Mouse (Mus musculus) forebrain, postnatal 0 days (tissue): ENCODE measurements at regions not wholly inside any gene's neighbourhood (a gene's known extent, or its start where the extent isn't known, plus 50 kb on each side); places are given as distances from the start of the nearest gene placed in this dataset.
"Not testable (repeated sequence)": the region's sequence is repeated elsewhere in the genome, so short reads cannot be mapped to it uniquely, and the experiment has no call there.

ENCODE experiments used
- ATAC-seq: fragments of 200-750 bp; cut with Nextera tagmentation; 2 replicates; pipeline ENCODE4 v1.8.0; 2017; ENCODE audit warnings: mild to moderate bottlenecking, moderate library complexity
- DNase-seq: peaks from one replicate; pipeline ENCODE4 v3.0.0-alpha.2; 2015
- H3K27ac ChIP-seq: fragments of 300-500 bp; sonication (generic); 2 replicates; pipeline ENCODE4 v1.5.1; 2014; ENCODE audit warnings: low read depth, mild to moderate bottlenecking, antibody characterized with exemption, low read length, moderate library complexity, mixed read lengths
- H3K27me3 ChIP-seq: fragments of 300-500 bp; sonication (generic); 2 replicates; pipeline ENCODE4 v1.6.1; 2014; ENCODE audit warnings: mild to moderate bottlenecking, low read length, mixed read lengths; ENCODE audit not compliant: insufficient read depth
- H3K36me3 ChIP-seq: fragments of 300-500 bp; sonication (generic); 2 replicates; pipeline ENCODE4 v1.6.1; 2014; ENCODE audit warnings: mild to moderate bottlenecking, moderate library complexity; ENCODE audit not compliant: insufficient read depth
- H3K4me1 ChIP-seq: fragments of 300-500 bp; sonication (generic); 2 replicates; pipeline ENCODE4 v1.6.1; 2014; ENCODE audit warnings: antibody characterized with exemption; ENCODE audit not compliant: insufficient read depth
- H3K4me2 ChIP-seq: fragments of 300-500 bp; sonication (generic); 2 replicates; pipeline ENCODE4 v1.6.1; 2014; ENCODE audit warnings: low read depth, mild to moderate bottlenecking, moderate library complexity
- H3K4me3 ChIP-seq: fragments of 300-500 bp; sonication (generic); 2 replicates; pipeline ENCODE4 v1.5.1; 2014; ENCODE audit warnings: low read depth, low read length, mixed read lengths
- H3K9ac ChIP-seq: fragments of 300-500 bp; sonication (generic); 2 replicates; pipeline ENCODE4 v1.6.1; 2014; ENCODE audit warnings: mild to moderate bottlenecking
- H3K9me3 ChIP-seq: fragments of 300-500 bp; sonication (generic); 2 replicates; pipeline ENCODE4 v1.6.1; 2016; ENCODE audit warnings: low read length
- CTCF ChIP-seq: sonication (generic); IDR thresholded peaks from 2 replicates; pipeline ENCODE4 v1.5.1; 2016; ENCODE audit warnings: antibody characterized with exemption, control low read depth, low read depth
- WGBS: fragments of 180-500 bp; shearing (Covaris S2); extraction: QIAGEN DNeasy Blood & Tissue Kit; methylation state at CpG from one replicate; pipeline ENCODE4 v1.1.7; 2014; 5-methylcytosine and 5-hydroxymethylcytosine counted together

DNA sequence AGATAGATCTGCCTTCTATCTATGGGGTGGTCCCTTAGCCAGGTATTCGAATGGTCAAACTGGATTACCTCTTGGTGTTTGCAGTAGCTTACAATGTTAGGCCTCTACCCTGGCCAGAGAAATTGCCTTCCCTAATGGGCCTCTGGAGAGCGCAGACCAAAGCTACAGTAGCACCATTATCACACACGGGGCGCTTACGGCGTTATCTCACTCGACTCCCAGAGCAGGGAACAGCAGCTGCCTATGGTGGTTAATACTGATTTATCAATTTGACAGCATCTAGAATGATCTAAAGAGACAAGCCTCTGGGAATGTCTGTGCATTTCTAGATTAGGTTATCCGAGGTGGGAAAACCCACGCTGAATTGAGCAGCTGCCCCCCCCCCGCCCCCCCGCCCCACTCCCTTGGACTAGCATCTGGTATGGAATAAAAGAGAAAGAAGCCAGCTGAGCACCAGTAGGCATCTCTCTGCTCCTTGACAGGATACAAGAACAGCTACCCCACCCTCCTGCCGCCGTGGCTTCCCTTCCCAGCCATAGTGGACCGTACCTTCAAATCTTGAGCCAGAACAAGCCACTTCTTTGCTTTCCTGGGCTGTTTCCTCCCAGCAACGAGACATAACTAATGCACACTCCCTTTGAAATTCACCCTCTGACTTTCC is 151.7 kb upstream of the Ajap1 start:
- Histone ChIP-seq H3K9me3 (no peaks in the 10 kb centered on the region), H3K36me3 (no peaks in the 10 kb centered on the region), H3K4me3 (no peak overlapping the region), H3K9ac (no peak overlapping the region), H3K27ac (no peak overlapping the region), H3K27me3 (no peaks in the 10 kb centered on the region), H3K4me2 (no peak overlapping the region), H3K4me1 (peaks cover 9% of the 10 kb centered on the region; the same call in 1 of the 2 replicates)
- TF ChIP-seq CTCF = no peak
- ATAC-seq = no peak
- 44% methylated on average over 14 of the region's 15 CpGs for WGBS
- DNase-seq = no peak

DNA sequence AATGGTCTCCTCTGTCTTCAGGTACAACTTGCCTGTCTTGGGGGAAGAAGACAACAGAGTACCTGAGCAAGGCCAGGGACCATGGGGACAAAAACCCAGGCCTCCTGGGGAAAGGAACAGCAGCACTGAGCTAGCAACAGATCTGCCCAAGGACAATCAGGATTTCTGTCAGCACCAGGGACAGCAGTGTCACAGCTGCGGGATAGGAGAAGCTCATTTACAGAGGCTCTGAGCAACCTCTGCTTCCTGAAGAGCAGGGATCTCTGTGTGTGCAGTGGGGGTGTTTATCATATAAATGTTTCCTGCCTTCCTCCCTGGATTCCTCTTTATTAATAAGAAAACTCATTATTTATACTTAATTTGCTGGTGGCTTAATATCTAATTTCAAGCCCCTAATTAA is 155.4 kb upstream of the Ajap1 start:
- Histone ChIP-seq H3K4me2 (no peak overlapping the region), H3K4me3 (no peak overlapping the region), H3K9ac (no peak overlapping the region), H3K27ac (no peak overlapping the region), H3K4me1 (peaks cover 9% of the 10 kb centered on the region; the same call in 1 of the 2 replicates), H3K36me3 (no peaks in the 10 kb centered on the region), H3K27me3 (no peaks in the 10 kb centered on the region), H3K9me3 (no peaks in the 10 kb centered on the region)
- DNase-seq (no peak), ATAC-seq (no peak)
- no peak for TF ChIP-seq CTCF
- WGBS = 4% methylated on average over 1 of the region's 1 CpGs

DNA sequence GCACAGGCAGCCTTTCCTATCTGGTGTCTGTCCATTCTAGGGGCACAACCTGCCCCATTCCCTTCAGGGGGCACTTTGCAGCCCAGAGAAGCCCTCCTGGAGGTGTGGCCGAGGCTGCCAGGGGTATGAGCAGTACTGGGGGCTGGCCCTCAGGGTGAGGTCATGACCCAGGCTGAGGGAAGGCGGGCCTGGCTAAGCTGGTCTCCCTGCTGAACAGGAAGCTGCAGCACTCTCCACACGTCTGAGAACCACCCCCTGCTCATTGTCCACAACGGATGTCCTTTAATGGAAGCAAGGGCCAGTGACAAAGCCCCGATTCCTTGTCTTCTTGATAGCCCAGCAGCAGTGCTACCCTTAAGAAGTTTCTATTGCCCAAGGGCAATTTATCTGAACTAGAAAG is 169.2 kb upstream of the Ajap1 start:
- no peak overlapping the region for H3K9ac ChIP-seq
- no peak for TF ChIP-seq CTCF
- DNase-seq (no peak), ATAC-seq (no peak)
- H3K27me3 ChIP-seq = no peaks in the 10 kb centered on the region
- no peak overlapping the region for H3K4me3 ChIP-seq
- 10% methylated on average over 5 of the region's 5 CpGs for WGBS
- H3K36me3 ChIP-seq = no peaks in the 10 kb centered on the region
- no peaks in the 10 kb centered on the region for H3K4me1 ChIP-seq
- H3K9me3 ChIP-seq = no peaks in the 10 kb centered on the region
- no peak overlapping the region for H3K27ac ChIP-seq
- no peak overlapping the region for H3K4me2 ChIP-seq

DNA sequence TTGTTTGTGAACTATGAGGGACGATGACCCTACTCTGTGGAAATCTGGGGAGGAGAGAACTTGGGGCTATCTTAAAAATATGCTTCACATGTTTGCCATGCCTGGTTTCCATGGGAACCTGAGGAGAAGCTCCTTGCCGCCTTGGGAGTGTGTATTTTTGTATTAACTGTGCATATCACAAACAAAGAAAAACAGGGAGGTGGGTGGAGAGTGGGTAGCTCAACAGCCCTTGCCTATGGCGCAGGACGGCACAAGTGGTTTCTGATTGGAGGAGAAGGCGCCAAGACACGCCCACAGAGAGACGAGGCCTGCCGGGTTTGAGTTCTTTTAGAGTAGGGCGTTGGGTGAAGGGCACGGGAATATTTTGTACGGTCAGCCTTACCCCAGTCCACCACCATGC is 170.2 kb upstream of the Ajap1 start:
- no peak overlapping the region for H3K9ac ChIP-seq
- WGBS = 78% methylated on average over 11 of the region's 11 CpGs
- H3K9me3 ChIP-seq = no peaks in the 10 kb centered on the region
- H3K4me3 ChIP-seq = no peak overlapping the region
- no peak for TF ChIP-seq CTCF
- H3K27ac ChIP-seq = no peak overlapping the region
- ATAC-seq (peak; percentile 25; the same call in 1 of the 2 replicates), DNase-seq (peak; percentile 34)
- no peak overlapping the region for H3K4me2 ChIP-seq
- no peaks in the 10 kb centered on the region for H3K27me3 ChIP-seq
- no peaks in the 10 kb centered on the region for H3K4me1 ChIP-seq
- no peaks in the 10 kb centered on the region for H3K36me3 ChIP-seq

DNA sequence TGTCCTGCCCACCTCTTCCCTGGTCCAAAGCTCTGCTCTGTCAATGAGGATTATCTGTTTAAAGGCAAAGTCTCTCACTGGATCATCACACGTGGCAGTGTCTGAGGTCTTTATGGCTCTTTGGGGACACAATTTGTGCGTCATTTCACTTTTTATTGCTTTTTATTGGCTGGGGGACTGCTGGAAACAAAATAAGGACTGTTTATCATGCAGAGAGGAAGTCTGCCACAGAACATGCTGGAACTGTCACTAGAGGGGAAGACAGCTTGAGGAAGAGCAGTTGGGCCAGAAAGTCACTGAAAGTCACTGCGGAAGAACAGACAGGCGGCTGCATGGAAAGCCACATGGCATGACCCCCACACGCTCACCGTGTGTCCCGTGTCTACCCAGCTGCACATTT is 180.1 kb upstream of the Ajap1 start:
- no peak overlapping the region for H3K27ac ChIP-seq
- WGBS = 78% methylated on average over 7 of the region's 7 CpGs
- H3K4me2 ChIP-seq = no peak overlapping the region
- no peaks in the 10 kb centered on the region for H3K27me3 ChIP-seq
- no peak for TF ChIP-seq CTCF
- no peaks in the 10 kb centered on the region for H3K36me3 ChIP-seq
- ATAC-seq (no peak), DNase-seq (no peak)
- no peak overlapping the region for H3K9ac ChIP-seq
- no peak overlapping the region for H3K4me3 ChIP-seq
- no peaks in the 10 kb centered on the region for H3K9me3 ChIP-seq
- H3K4me1 ChIP-seq = no peaks in the 10 kb centered on the region

DNA sequence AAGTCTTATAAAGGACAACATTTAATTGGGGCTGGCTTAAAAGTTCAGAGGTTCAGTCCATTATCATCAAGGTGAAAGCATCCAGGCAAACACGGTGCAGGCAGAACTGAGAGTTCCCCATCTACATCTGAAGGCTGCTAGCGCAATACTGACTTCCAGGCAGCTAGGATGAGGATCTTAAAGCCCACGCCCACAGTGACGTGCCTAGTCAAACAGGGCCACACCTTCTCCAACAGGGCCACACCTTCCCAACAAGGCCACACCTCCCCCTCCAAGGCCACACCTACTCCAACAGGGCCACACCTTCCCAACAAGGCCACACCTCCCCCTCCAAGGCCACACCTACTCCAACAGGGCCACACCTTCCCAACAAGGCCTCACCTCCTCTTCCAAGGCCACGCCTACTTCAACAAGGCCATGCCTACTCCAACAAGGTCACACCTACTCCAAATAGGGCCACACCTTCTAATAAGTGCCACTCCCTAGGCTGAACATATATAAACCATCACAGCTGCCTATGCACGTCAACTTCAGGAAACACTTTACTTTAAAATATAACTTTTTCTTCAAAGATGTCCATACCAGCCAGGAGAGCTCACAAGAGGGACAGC is 184.1 kb upstream of the Ajap1 start:
- WGBS = 92% methylated on average over 6 of the region's 6 CpGs
- not testable (repeated sequence) for ATAC-seq

DNA sequence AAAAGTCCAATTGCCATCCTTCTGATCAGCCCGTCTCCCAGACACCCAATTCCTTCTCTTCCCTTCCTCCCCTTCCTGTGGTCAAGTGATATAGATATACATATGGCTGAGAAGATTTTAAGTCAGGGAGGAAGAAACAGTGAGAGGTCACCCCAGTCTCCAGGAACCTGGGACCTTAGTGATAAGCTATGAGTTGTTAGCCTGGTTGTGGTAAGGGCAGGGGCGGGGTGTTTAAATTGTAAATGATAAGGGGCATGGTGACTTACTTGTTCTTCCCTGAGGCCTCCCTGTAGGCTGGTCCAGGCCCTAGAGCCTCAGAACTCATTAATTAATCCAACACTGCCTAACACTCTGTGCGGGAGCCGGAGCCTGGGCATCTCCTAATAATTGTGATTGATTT is 186.5 kb upstream of the Ajap1 start:
- no peak overlapping the region for H3K9ac ChIP-seq
- DNase-seq = no peak
- H3K4me3 ChIP-seq = no peak overlapping the region
- TF ChIP-seq CTCF = no peak
- H3K36me3 ChIP-seq = no peaks in the 10 kb centered on the region
- H3K4me1 ChIP-seq = no peaks in the 10 kb centered on the region
- no peak overlapping the region for H3K4me2 ChIP-seq
- H3K27me3 ChIP-seq = no peaks in the 10 kb centered on the region
- no peak for ATAC-seq
- 94% methylated on average over 4 of the region's 4 CpGs for whole genome bisulfite sequencing
- no peak overlapping the region for H3K27ac ChIP-seq
- no peaks in the 10 kb centered on the region for H3K9me3 ChIP-seq

More for the DNA sequence above, 184.1 kb upstream of the Ajap1 start:
- H3K4me2 ChIP-seq, H3K27ac ChIP-seq, H3K9ac ChIP-seq, H3K36me3 ChIP-seq, H3K27me3 ChIP-seq, H3K4me3 ChIP-seq, H3K4me1 ChIP-seq, H3K9me3 ChIP-seq, DNase-seq: not testable (repeated sequence)
